Mouse (Mus musculus): ENCODE data around the gene Tpcn1.

Gene Tpcn1

DNA sequence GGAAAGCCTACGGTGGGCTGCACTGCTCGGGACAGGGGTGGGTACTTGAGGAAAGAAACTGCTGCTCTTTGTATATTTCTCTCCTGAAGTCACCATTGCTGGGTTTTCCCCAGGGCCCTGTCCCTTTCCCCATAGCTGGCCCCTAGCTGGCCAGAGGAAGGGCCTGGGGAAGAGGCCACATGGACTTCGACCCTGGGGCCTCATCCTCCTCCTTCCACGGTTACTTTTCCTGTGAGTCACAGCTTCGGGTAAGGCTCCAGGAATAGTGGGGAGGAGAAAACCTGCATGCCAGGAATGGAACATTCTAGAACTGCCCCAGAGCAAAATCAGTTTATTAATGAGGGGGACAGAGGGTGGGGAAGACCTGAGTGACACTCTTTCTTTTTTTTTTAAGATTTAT is 38.3 kb downstream of the Tpcn1 start:
- no peak for DNase-seq

DNA sequence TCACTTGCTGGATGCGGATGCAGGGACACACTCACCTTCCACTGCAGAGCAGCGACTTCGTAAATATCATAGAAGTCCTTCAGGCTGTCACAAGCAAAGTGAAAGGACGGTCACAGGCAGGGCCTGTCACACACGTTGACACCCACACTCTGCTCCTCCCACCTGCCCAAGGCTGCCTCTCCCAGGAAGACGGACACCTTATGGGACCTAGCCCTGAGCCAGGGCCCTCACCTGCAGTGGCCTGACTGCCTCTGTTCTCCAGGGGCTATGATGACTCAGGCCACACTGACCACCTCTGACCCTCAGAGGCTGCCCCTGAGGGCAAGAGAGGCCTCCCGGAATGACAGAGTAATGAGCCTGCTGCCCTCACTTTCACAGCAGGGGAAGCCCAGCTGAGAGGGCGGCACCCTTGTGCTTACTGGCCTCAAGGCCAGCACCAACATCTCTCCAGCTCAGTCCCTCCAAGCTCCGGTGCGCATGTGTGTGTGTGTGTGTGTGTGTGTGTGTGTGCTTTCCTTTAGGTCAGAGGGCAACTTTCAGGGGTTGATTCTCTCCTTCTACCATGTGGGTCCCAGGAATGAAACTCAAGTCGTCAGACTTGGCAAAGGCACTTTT is 40.1 kb downstream of the Tpcn1 start:
- no peak for DNase-seq

DNA sequence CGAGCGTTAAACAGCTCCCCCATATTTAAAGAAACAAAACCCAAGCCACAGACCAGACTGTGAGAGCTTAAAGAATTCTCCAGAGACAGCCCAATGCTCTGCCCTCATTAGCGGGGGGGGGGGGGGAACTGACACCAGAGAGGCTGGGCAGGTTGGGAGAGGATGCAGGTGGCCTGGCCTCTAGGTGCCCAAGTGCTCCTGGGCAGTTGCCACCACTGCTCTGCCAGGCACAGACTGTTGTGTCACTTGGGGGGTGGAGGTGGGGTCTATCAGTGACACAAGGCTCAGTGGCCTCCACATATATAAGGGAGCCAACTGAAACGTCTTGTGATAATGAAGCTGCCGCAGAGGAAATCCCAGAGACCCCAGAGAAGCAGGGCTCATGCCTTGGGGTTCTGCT is 51.8 kb downstream of the Tpcn1 start:
- DNase-seq: no peak

DNA sequence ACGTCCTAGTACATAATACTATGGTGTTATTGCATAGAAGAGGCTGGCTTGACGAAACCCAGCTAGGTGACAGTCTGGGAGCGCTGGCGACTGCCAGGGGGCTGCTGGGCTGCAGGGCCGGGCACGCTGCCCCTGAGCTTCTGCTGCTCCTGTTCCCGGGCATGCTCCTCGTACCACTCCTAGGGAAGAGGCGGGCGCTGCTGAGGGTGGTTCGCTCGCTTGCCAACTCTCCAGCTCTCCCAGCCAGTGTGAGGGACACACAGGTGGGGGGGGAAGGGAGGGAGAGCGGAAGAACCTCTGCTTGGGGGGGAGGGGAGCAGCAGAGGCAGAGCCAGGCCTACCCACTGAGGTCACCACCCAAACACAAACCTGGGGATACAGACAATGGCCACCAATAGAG is 52.4 kb downstream of the Tpcn1 start:
- DNase-seq: peak; percentile 23

DNA sequence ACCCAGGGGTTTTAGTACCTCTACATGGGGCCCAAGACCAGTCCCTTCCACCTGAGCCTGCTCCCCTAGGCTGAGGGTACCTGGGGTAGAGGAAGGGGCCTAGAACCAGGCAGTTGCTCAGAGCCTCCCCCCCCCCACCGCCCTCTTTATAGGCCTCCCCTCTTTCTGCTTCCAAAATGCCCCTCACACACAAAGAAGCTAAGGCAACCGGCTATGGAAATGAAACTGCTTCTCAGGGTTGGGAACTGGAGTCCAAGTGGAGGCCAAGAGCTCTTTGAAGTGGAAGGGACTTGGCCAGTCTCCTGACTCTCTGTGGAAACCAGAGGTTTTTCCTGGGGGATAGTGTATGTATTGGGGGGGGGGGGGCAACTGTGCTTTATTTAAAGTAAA is 53.8 kb downstream of the Tpcn1 start:
- DNase-seq: no peak

DNA sequence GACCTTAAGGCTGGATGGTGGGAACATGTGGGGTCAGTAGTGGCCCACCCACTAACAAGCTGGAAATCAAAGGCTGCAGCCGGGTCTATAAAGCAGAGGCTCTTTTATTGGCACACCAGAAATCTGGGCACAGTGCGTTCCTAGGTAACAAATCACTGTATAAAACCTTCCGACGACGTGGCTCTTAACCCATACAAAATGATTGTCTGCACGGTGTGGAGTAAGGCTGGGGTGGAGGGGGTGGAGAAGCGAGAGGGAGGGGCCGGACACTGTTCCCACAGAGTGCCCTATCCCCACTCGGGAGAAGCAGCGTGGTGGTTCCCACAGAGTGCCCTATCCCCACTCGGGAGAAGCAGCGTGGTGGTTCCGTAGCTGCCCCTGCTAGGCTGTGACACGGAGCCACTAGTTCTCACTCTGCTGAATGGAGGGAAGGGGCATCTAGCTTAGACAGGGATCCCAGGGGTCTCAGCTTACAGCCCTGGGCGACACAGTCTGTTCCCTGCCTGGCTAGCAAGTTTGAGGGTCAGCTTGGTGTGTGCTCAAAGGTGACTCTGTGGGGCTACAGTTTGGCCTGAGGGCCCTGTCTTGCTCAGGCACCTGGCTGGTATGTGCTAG is 54.3 kb downstream of the Tpcn1 start:
- no peak for DNase-seq

DNA sequence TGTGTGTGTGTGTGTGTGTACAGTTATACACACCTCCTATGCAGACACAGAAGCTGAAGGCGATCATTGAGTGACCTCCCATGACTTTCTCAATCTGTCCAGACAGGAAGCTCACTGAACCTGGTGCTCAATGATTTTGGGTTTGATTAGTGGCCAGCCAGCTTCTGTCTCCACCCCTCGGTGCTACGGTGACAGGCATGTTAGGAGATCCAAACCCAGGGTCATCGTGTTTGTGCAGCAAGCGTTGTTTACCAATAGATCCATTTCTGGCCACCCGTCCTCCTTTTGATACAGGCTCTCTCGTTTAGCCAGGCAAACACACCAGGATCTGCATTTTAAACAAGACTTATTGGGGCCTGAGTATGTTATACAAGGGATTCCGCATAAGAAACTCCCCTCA is 56.8 kb downstream of the Tpcn1 start:
- DNase-seq: no peak

DNA sequence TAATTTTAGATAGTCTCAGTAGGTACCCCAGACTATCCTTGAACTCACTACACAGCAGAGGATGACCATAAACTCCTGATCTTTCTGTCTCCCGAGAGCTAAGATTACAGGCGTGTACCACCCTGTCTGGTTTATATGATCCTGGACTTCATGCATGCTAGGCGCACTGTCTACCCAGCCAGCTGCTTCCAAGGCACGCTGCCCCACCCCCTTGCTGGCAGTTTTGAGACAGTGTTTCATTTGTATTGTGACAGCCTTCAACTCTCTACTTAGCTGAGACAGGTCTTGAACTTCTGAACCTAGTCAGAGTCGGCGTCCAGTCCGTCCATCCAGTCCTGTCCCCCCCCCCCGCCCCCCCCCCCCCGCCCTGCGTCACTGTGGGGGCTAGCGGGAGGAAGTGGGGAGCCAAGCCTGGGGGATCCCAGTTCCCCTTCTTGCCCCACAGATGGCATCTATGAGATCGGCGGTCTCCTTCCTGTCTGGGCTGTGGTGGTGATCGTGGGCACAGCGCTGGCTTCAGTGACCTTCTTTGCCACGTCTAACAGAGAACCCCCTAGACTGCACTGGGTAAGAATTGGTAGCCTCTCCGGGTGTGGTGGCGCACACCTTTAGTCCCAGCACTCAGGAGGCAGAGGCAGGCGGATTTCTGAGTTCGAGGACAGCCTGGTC is 61.0 kb downstream of the Tpcn1 start:
- DNase-seq: no peak

DNA sequence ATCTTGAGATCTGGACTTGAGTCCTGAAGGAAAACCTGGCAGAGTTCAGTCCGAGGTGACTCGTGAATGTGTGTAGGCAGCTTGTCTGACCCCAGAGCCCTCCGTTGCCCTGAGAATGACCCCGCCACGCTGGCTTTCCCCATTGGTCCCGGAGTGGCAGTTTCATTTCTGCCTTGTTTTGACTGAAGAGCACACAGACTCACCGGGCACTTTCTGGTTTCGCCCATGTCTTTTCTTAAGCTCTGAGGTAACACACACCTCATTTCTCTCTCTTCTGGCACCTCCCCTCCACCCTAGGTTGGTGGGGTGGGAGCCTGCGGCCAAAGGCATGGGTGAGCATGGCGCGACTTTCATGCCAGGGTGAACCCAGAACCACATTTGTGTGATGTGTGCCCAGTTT is 62.2 kb downstream of the Tpcn1 start:
- DNase-seq: no peak

DNA sequence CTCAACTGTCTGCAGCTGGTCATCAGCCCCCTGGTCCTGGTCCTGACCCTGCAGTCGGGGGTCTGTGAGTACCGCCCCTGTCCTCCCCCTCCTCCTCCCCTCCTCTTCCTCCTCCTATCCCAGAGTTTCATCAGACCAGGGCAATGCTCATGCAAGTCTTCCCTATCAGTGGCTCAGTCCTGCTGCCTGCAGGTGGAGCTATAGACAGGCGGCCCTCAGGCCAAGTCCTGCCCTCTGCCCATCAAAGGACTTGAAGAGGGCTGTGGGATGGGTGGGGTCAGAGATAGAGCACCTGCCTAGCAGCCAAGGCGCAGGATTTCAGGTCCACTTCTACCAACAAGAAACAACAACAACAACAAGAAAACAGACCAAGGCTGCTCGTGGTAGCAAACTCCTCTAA is 62.7 kb downstream of the Tpcn1 start:
- DNase-seq: no peak

DNA sequence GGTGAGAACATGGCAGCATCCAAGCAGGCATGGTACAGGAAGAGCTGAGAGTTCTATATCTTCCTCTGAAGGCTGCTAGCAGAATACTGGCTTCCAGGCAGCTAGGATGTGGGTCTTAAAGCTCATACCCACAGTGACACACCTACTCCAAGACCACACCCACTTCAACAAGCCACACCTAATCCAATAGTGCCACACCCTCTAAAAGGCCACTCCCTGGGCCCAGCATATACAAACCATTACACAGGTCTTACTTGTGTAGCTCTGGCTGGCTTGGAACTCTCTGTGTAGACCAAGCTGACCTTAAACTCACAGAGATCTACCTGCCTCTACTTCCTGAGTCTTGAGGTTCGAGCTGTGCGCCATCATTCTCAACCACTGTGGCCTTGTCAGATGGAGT is 63.7 kb downstream of the Tpcn1 start:
- DNase-seq: no peak

DNA sequence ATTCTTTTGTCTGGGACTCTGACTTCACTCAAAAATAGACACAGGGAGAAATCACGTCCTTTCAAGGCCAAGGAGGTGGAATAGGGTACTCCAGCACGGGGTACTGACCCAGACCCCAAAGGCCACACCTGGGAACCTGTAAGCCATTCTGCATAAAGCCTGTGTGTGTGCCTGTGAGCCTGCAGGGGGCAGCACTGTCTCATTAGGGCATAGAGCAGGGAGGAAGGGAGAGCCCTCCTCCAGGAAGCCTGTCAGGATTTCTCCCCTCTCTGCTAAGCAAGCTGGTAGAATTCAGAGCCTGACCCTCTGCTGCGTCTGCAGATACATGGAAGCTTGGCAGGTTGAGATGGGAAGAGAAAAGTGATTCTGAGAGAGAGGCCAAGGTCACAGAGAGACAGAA is 65.8 kb downstream of the Tpcn1 start:
- DNase-seq: peak; percentile 46

DNA sequence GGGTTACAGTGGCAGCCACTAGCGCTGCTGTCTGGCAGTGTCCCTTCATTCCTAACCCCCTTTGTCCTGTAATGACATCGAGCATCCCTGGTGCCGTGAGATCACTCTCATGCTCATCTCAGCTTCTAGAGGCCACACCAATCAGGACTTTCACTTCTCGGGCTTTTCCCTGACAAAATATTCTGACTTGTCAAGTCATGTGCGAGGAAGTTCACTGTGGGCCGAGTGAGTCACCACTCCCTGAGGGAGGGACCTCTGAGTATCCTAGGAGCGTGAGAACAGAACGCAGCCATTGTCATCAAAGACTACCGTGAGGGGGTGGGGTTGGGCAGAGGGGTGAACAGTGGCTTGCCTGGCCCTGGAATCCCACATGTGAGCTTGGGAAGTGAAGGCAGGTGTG is 70.9 kb downstream of the Tpcn1 start:
- no peak for DNase-seq

DNA sequence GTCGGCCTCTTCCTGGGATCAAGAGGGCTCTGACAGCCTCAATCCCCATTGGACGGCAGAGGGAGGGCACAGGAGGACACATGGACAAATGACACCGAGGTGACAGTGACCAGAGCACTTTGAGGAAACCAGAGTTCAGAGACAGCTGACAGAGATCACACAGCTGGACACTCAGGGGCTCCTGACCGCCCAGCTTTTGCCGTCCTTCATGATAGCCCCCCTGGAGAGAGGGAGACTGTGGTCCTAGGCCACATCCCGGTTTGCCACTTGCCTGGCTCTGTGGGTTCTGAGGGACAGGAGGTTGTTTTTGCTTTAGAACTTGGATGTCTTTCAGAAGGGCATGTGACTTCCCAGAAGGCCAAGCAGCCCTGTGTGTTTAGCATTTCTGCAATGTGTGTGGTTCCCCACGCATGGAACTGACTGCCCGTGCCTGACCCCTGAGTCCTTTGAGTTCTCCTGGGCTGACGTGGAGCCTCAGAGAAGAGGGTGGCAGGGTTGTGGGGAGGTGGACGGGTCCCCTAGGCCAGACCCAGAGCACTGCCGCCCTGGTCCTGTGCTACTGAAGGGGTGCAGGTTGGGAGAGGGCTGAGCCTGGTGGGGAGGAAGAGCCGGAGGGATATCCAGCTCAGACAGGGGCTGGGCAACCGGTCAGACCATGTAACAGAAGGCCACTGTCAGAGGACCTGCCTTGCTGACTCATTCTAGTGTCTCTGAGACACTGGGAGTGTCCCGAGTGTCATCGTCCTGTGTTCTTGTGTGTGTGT is 72.1 kb downstream of the Tpcn1 start:
- peak; percentile 40 for DNase-seq

DNA sequence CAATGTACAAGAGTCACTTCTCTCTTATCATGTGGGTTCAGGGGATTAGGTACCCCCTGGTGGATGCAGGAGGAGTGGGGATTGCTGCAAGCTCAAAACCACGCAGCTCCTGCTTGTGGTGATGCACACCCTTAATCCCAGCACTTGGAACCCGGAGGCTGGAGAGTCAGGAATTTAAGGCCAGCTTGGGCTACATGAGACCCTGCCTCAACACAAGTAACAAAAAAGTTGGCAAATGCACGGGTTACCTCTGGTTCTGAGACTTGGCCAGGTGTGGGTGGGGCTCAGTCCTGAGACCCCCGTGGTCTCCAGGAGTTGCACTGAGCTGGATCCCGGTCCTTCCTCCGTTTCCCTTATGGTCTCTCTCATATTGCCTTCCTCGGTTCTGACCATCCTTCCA is 73.0 kb downstream of the Tpcn1 start:
- DNase-seq: no peak

DNA sequence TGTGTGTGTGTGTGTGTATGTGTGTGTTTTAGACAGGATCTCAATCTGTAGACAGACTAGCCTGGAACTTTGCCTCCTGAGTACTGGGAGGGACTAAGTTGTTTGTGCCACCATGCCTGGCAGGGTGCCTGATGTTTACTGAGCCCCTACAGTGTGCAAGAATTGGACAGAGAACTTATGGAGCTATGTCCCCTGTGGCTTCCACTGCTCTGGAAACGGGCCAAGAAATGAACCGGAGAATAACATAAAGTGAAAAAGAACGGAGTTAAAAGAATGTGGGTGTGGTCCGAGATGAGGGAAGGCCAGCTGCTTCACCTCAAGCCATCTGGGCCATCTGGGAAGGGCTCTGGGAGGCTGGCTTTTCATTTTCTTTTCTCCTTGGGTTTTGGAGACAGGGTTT is 73.7 kb downstream of the Tpcn1 start:
- DNase-seq: peak; percentile 73

DNA sequence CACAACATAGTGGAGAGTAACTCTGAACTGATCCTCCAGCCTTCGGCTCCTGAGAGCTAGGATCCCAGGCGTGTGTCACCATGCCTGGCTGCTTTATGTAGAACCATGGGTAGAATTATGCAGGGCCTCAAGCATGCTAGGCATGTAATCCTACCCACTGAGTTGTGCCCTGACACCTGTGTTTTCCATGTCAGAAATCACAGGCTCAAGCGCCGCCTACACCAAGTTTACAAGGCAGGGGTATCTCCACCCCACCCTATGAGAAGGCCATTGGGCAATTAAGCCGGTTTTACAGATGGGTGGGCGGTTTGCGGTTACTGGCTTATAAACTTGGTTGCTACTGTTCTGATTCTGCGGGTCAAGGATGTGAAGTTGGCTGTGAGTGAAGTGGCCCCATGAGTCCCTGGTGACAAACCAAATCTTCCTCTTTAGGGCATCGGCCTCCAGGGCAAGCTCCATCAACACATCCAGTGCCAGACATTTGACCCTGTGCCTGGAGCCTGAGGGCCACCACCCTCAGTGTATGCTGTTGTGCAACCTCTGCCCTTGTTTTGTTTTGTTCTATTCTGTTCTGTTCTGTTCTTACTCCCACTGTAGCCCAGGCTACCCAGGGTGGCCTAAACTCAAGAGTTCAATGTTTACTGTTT is 74.3 kb downstream of the Tpcn1 start:
- DNase-seq: no peak

DNA sequence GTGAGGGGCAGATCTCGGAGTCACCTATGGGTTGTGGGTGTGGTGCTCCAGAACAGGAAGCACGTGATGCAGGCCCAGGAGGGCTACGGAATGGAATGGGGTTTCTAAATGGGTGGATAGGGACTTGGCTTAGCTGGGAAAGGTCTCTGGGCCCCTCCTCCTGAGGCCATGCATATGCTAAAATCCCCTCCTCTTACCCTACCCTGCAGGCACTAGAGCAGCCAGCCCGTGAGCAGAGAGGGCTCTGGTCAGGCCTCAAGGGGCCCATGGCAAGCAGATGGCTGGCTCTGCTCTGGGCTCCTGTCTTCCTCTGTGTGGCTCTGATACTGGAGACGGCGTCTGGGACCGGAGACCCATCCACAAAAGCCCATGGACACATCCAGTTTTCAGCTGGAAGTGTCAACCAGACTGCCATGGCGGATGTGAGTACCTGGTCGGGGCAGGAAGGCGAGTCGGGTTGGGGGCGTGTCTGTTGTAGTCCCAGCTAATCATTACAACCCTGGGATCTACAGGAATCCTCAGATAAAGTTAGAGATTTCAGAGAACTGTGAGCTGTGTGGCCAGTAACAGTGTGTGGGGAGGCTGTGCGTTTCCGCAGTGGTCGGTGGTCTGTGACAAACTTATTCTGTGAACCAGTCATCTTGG is 75.4 kb downstream of the Tpcn1 start:
- no peak for DNase-seq

DNA sequence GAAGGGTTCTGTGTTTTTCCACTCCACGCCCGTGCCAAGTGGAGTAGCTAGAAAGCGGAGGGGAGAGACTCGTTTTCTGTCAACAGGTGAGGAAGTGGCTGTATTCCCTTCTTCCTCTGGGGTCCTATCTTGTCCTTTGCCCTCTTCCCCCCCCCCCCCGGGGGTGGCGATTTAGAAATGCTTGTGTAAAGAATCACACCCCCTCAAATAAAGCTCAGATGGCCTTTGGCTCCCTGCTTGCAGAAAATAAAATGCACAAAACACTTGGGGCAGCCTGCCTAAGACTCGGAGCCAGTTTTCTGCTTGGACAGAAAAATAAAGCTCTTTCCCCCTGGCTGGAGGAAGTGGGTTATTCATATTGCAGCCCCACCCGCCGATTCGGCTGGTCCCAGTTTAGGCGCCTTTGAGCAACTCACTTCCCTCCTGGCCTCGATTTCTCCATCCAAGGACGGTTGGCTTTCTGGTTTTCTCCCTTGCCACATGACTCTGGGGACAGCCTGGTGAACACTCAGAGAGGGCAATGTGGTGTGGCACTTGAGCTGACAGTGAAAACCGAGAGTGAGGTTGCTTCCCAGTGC is 76.7 kb downstream of the Tpcn1 start:
- DNase-seq: peak; percentile 42

DNA sequence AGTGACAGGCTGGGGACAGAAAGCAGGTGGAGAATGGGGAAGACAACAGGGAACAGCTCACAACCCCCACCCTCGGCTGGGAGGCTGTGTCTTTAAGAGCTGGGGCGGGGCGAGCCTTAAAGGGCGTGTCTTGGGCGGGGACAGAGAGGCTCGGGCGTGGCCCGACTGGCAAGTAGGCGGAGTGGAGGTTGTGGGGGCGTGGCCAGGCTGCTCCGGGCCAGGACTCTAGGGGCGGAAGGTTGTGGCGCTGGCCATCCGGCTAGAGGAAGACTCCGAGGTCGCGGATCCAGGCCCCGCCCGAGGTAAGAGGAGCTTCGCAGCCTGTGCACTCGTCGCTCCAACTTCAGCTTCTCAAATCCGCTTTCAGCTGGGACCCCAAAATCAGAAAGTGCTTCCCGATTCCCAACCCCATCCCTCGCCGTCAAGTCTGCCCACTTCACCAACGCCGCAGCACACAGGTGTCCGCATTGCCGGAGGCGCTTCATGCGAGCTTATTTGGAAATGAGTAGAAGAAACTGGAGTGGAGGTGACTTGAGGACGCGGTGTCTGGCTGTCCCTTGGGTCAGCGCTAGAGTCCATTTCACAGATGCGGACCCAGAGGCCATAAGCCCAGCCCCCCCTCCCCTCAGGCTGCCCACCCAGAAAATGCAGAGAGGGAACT is 77.4 kb downstream of the Tpcn1 start, which contains the start of gene Slc8b1:
Slc8b1 (plus strand) TSS at position 187 of the 661 bp plus-strand sequence.
- DNase-seq: peak; percentile 99

DNA sequence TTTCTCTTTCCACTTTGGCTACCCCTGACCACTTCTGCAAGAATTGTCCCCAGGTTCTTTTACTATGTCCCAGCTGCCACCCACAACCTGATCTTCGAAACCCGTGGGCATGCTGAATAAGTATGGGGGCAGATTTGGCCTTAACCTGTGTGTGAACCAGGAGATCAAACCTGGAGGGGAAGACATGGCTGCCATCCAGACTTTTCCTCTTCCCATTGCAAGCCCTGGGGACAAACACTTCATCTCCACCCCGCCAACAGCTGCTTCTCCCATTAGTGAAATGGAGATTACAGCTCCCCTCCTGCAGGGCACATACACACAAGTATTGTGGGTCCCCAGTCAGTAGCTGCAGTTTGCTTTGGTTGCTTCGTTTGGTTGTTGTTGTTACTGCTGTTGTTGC is 81.2 kb downstream of the Tpcn1 start:
- DNase-seq: no peak

DNA sequence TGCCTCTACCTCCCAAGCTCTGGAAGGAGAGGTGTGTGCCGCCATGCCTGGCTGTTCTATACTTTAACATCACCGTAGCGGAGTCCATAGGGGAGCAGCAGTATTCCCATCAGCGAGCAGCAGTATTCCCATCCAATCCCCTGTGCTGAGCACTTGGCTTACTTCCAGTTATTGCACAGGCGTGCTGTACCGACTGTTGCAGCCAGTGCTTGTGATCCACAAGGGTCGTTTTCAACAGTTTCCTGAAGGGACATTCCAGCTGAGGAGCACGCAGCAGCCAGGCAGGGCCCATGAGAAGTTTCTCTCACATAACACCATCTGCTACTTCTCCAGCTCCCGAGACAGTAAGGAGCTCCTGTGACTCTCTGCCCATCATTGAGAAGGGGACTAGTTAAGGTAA is 82.0 kb downstream of the Tpcn1 start:
- DNase-seq: no peak
